ENCODE assay signal across 8 mouse cellular contexts in genomic region chr8:22410688-22411281, GRCm38 (mm10). TPM values are rescaled to one million over a fixed set of nuclear protein-coding genes. Genes with fewer than 3 reads are reported as not detected.
DNase-seq lines count a peak whose midpoint lies in the region; ATAC-seq and TF ChIP-seq lines count a peak whose summit lies in the region.

No protein-coding gene starts in this region.

- peaks cover 4% of the 10 kb centered on the region for H3K36me3 ChIP-seq in heart, embryonic 12.5 days
- peaks cover 13% of the 10 kb centered on the region for H3K36me3 ChIP-seq in G1E (replicated peaks)
- H3K36me3 ChIP-seq in hindbrain, embryonic 11.5 days (ENCODE audit: control insufficient read depth, insufficient read depth, low read length) = no peaks in the 10 kb centered on the region

- DNase-seq in heart, postnatal 25 days (ENCODE audit: low spot score) = no peak
- DNase-seq in G1E (ENCODE audit: low spot score) = no peak
- DNase-seq in hindbrain, embryonic 11.5 days (ENCODE audit: low spot score) = no peak
- DNase-seq in mesoderm, embryonic 11.5 days (ENCODE audit: low read depth, low spot score) = peak; percentile 8
- no peak for DNase-seq in urinary bladder, adult 18-20 months (ENCODE audit: low spot score in 2 of 2)
- DNase-seq in right cerebral cortex, postnatal 36 days (ENCODE audit: low spot score in 2 of 2) = no peak
- no peak for DNase-seq in adrenal gland, adult 8-10 months

- no peaks in the 10 kb centered on the region for H3K27me3 ChIP-seq in heart, embryonic 12.5 days (replicated peaks)
- H3K27me3 ChIP-seq in G1E (ENCODE audit: insufficient read depth, low read length) = no peaks in the 10 kb centered on the region
- H3K27me3 ChIP-seq in hindbrain, embryonic 11.5 days (ENCODE audit: control insufficient read depth, insufficient read depth, low read length) = no peaks in the 10 kb centered on the region

- H3K4me2 ChIP-seq in heart, embryonic 12.5 days = peak overlapping the region; percentile 76
- peak overlapping the region; percentile 69 for H3K4me2 ChIP-seq in hindbrain, embryonic 11.5 days (replicated peaks; ENCODE audit: low read depth, low read length)

- intact Hi-C loops in heart, postnatal 25 days (cut with DNase I) = no loop called here

- peak; percentile 46 for ATAC-seq in heart, embryonic 12.5 days (ENCODE audit: insufficient number of reproducible peaks, low FRiP score)
- ATAC-seq in G1E (ENCODE audit: extremely low read depth, insufficient number of reproducible peaks, low FRiP score, poor library complexity, severe bottlenecking) = 0 out of 2 replicates have a peak, but pooled peaks have one; percentile 9
- peak; percentile 57 for ATAC-seq in hindbrain, embryonic 11.5 days (ENCODE audit: low FRiP score)

- no peak for TF ChIP-seq CTCF in G1E (IDR thresholded peaks at IDR 0.05; ENCODE audit: low read depth, low read length)

- 0 out of 2 replicates have a peak overlapping the region, but pooled peaks have one; percentile 51 for H3K27ac ChIP-seq in heart, embryonic 12.5 days (ENCODE audit: poor library complexity, severe bottlenecking)
- peak overlapping the region; percentile 54 for H3K27ac ChIP-seq in hindbrain, embryonic 11.5 days (ENCODE audit: low read depth, low read length)

- peaks cover 14% of the 10 kb centered on the region for H3K4me1 ChIP-seq in heart, embryonic 12.5 days (replicated peaks)
- H3K4me1 ChIP-seq in G1E (ENCODE audit: insufficient read depth, low read depth, low read length) = peaks cover 36% of the 10 kb centered on the region
- no peaks in the 10 kb centered on the region for H3K4me1 ChIP-seq in hindbrain, embryonic 11.5 days (replicated peaks; ENCODE audit: control insufficient read depth, insufficient read depth, low read length)

- peak overlapping the region; percentile 95 for H3K4me3 ChIP-seq in heart, embryonic 12.5 days
- peak overlapping the region; percentile 87 for H3K4me3 ChIP-seq in G1E (ENCODE audit: low read depth, low read length)
- H3K4me3 ChIP-seq in hindbrain, embryonic 11.5 days (ENCODE audit: low read depth, low read length) = peak overlapping the region; percentile 94

- H3K9ac ChIP-seq in heart, embryonic 12.5 days = peak overlapping the region; percentile 98
- peak overlapping the region; percentile 94 for H3K9ac ChIP-seq in hindbrain, embryonic 11.5 days (ENCODE audit: low read depth, low read length)

- WGBS in heart, embryonic 12.5 days = 15% methylated on average over 16 of the region's 16 CpGs
- WGBS in hindbrain, embryonic 11.5 days = 17% methylated on average over 16 of the region's 16 CpGs

- no peaks in the 10 kb centered on the region for H3K9me3 ChIP-seq in heart, embryonic 12.5 days (replicated peaks)
- no peaks in the 10 kb centered on the region for H3K9me3 ChIP-seq in G1E (replicated peaks)
- no peaks in the 10 kb centered on the region for H3K9me3 ChIP-seq in hindbrain, embryonic 11.5 days (ENCODE audit: control insufficient read depth, low read length)

RNA-seq across cellular contexts. Expression of gene Mrps31, which starts 0.4 kb away (rescaled TPM):
- 49.7 and 54.6 TPM in 2 replicates for polyA plus RNA-seq in heart, embryonic 12.5 days (2016; fragmentation: Nextera tagmentation; extraction: Ambion mirVana)
- total RNA-seq in heart, postnatal 25 days (2021) = 10 to 100 TPM; 62.2 to 63.9 TPM
- total RNA-seq in G1E (2014; fragmentation: Nextera tagmentation) (13.2 and 15.7 TPM in 2 replicates), G1E (2017) (30.4 and 31.1 TPM in 2 replicates)
- 1.5 and 2.5 TPM in 2 replicates for polyA plus RNA-seq in G1E (2012)
- 43.2 and 49.3 TPM in 2 replicates for polyA plus RNA-seq in hindbrain, embryonic 11.5 days (2014; fragmentation: Nextera tagmentation; extraction: Ambion mirVana)
- total RNA-seq in adrenal gland, adult 8-10 months (2022) = 10 to 100 TPM; 33.8 to 43.2 (median 41.5) TPM

RNA-seq across cellular contexts. Expression of gene Slc25a15, which starts 12.4 kb away (rescaled TPM):
- 13.2 and 13.3 TPM in 2 replicates for polyA plus RNA-seq in heart, embryonic 12.5 days (2016; fragmentation: Nextera tagmentation; extraction: Ambion mirVana)
- 10 to 100 TPM; 12.7 to 12.9 TPM for total RNA-seq in heart, postnatal 25 days (2021)
- total RNA-seq in G1E (2014; fragmentation: Nextera tagmentation) (10.4 and 13.4 TPM in 2 replicates), G1E (2017) (15.5 and 18.2 TPM in 2 replicates)
- polyA plus RNA-seq in G1E (2012) = 10.7 and 11.1 TPM in 2 replicates
- polyA plus RNA-seq in hindbrain, embryonic 11.5 days (2014; fragmentation: Nextera tagmentation; extraction: Ambion mirVana) = 11.3 and 14.7 TPM in 2 replicates
- total RNA-seq in adrenal gland, adult 8-10 months (2022) = 10 to 100 TPM; 13.5 to 14.2 (median 13.9) TPM
